Mouse (Mus musculus) neural tube, embryonic 14.5 days (tissue): ENCODE data around the gene Selenbp2. TPM values are rescaled to one million over a fixed set of nuclear protein-coding genes. Genes with fewer than 3 reads are reported as not detected.
A peak's percentile ranks its signal among the peaks of the same experiment; 100 is the strongest.
"Not testable (repeated sequence)": the region's sequence is repeated elsewhere in the genome, so short reads cannot be mapped to it uniquely, and the experiment has no call there.

Experiments
- ATAC-seq: fragments of 200-750 bp; cut with Nextera tagmentation; 2 replicates; pipeline ENCODE4 v1.8.0; 2017; ENCODE audit warnings: low read depth, mild to moderate bottlenecking, moderate TSS enrichment, moderate library complexity
- H3K27ac ChIP-seq: fragments of 300-500 bp; sonication (generic); 2 replicates; pipeline ENCODE4 v1.5.1; 2014; ENCODE audit warnings: low read depth, mild to moderate bottlenecking, control low read depth, low read length, moderate library complexity, mixed read lengths
- H3K27me3 ChIP-seq: fragments of 300-500 bp; sonication (generic); 2 replicates; pipeline ENCODE4 v1.6.1; 2014; ENCODE audit warnings: low read length; ENCODE audit not compliant: control insufficient read depth, insufficient read depth
- H3K36me3 ChIP-seq: fragments of 300-500 bp; sonication (generic); 2 replicates; pipeline ENCODE4 v1.6.1; 2014; ENCODE audit warnings: low read length, mixed read lengths; ENCODE audit not compliant: control insufficient read depth, insufficient read depth
- H3K4me1 ChIP-seq: fragments of 300-500 bp; sonication (generic); 2 replicates; pipeline ENCODE4 v1.6.1; 2014; ENCODE audit warnings: low read length; ENCODE audit not compliant: control insufficient read depth, insufficient read depth
- H3K4me2 ChIP-seq: fragments of 300-500 bp; sonication (generic); 2 replicates; pipeline ENCODE4 v1.6.1; 2014; ENCODE audit warnings: mild to moderate bottlenecking, low read depth, low read length, control low read depth
- H3K4me3 ChIP-seq: fragments of 300-500 bp; sonication (generic); 2 replicates; pipeline ENCODE4 v1.5.1; 2014; ENCODE audit warnings: low read depth, low read length, control low read depth, mixed read lengths
- H3K9ac ChIP-seq: fragments of 300-500 bp; sonication (generic); replicated peaks from 2 replicates; pipeline ENCODE4 v1.6.1; 2014; ENCODE audit warnings: low read depth, mild to moderate bottlenecking, control low read depth, low read length, mixed read lengths
- H3K9me3 ChIP-seq: fragments of 300-500 bp; sonication (generic); 2 replicates; pipeline ENCODE4 v1.6.1; 2016; ENCODE audit warnings: low read length; ENCODE audit not compliant: control insufficient read depth
- WGBS: fragments of 180-500 bp; shearing (Covaris S2); extraction: QIAGEN DNeasy Blood & Tissue Kit; methylation state at CpG from one replicate; pipeline ENCODE4 v1.1.7; 2014; 5-methylcytosine and 5-hydroxymethylcytosine counted together
- polyA plus RNA-seq: library from polyadenylated mRNA; unstranded; fragments of >200 nt; fragmentation: Nextera tagmentation; extraction: Ambion mirVana; gene quantifications from 2 replicates; pipeline ENCODE4 v1.2.1, GENCODE M21; 2014

Selenbp2 gene
- polyA plus RNA-seq = 0.78 TPM in 1 of 2 replicates, not detected in the other

DNA sequence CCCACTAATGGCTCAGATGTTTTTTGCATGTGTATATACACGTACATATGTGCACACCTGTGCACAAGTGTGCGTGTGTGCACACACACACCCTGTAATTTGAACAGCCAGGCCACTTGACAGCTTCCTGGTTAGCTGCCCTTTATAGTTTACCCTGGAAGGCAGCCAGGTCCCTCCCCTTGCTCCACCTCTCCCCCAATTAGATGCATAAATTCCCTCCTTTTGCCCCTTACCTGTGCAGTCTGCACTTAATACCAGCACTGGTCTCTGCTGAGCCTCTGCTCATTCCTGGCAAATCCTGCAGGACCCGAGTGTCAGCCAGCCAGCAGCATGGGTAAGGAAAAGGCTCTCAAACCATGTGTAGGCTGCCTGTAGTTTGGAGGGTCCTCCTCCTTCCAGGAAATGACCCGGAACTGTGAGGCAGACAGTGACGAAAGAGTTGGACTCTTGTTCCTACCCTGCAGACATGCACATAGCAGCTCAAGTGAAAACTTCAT is at the start of gene Selenbp2:
TSS of gene Selenbp2 (plus strand) at position 228 of the 497 bp plus-strand sequence.
- no peak within 1 kb of the TSS for H3K27ac ChIP-seq
- no peaks in the 10 kb centered on the region for H3K4me1 ChIP-seq
- H3K4me3 ChIP-seq = no peak within 1 kb of the TSS
- ATAC-seq = no peak
- no peaks in the 10 kb centered on the region for H3K36me3 ChIP-seq
- H3K9ac ChIP-seq = no peak within 1 kb of the TSS
- no peak within 1 kb of the TSS for H3K4me2 ChIP-seq
- WGBS = 67% methylated on average over 5 of the region's 5 CpGs
- no peaks in the 10 kb centered on the region for H3K27me3 ChIP-seq
- no peaks in the 10 kb centered on the region for H3K9me3 ChIP-seq

DNA sequence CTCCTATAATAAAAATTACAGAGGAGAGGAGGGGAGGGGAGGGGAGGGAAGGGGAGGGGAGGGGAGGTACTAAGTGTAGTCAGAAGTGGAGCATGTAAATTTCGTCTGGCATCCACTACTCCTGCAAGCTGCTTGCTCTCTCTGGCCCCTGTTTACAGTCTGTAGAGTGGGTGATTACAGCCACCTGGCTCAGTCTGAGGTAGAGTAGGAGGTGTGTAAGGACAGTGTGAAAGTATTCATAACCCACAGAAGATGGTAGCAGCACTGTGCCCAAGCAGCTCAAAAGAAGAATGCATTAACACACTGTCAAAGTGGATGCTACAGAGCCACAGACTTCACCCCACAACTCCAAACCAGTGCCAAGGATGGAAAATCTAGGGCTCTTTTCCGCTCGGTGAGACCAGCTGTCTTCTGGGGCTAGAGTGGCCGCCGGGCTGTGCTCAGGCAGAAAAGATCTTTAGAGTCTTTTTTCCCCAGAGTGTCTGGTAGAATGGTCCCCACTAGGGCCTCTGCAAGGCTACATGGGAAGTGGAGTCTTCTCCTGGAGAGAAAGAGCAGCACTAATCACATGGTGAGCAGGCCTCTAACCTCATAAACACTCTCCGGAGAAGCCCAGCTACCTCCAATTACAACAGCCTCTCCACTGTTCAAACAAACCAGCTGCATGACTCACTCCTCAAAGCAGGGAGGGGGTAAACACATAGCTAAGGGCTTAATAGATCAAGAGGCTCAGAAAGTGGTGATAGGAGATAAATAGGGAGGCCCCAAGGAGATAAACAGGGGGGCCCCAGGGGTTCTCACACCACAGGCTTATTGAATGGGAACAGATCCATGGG is 44.4 kb upstream of the Selenbp2 start:
- ATAC-seq = no peak
- Histone ChIP-seq H3K4me2 (no peak overlapping the region), H3K4me1 (0 out of 2 replicates have a peak, but pooled peaks cover 2% of the 10 kb centered on the region), H3K4me3 (no peak overlapping the region), H3K27me3 (no peaks in the 10 kb centered on the region), H3K27ac (no peak overlapping the region), H3K36me3 (no peaks in the 10 kb centered on the region), H3K9ac (no peak overlapping the region), H3K9me3 (no peaks in the 10 kb centered on the region)
- 46% methylated on average over 6 of the region's 6 CpGs for WGBS

DNA sequence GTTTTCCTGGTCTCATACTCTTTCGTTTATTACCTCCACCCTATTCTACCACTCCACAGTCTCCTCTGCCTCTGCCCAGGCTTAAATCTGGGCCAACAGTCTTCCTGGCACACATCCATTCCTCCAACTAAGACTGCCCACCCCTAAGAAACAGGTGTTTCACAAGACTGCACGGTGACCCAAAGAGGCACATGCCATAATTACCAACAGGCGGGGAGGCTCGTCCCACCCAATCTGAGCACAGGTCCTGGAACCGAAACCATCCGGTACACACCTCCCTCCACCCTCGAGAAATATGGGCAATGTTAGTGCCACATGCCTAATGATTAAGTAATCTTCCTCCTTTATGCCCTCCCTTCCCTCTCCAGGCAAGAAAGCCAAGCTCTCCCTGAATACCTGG is 42.9 kb upstream of the Selenbp2 start:
- no peak overlapping the region for H3K4me2 ChIP-seq
- no peak overlapping the region for H3K27ac ChIP-seq
- H3K9me3 ChIP-seq = no peaks in the 10 kb centered on the region
- H3K27me3 ChIP-seq = no peaks in the 10 kb centered on the region
- H3K36me3 ChIP-seq = no peaks in the 10 kb centered on the region
- ATAC-seq = no peak
- H3K9ac ChIP-seq = no peak overlapping the region
- 88% methylated on average over 7 of the region's 7 CpGs for WGBS
- no peak overlapping the region for H3K4me3 ChIP-seq
- H3K4me1 ChIP-seq = 0 out of 2 replicates have a peak, but pooled peaks cover 2% of the 10 kb centered on the region

DNA sequence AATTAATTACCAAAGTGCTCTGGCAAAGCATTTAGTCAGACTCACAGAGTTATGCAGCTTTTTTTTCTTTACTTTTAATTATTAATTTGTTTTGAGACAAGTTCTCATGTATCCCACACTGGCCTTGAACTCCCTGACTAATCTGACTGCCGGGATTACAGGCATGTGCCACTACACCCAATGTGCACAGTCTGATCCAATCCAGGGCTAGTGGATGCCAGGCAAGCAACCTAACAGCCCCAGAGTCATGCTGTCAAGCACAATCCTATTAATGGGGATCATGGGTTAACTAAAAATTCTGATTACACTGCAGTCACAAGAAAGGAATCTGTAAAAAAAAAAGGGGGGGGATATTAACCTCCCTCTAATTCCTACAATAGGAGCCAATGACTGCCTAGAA is 39.4 kb upstream of the Selenbp2 start:
- not testable (repeated sequence) for H3K4me2 ChIP-seq, H3K4me1 ChIP-seq, H3K27ac ChIP-seq, H3K9ac ChIP-seq, ATAC-seq, H3K4me3 ChIP-seq, H3K36me3 ChIP-seq, H3K27me3 ChIP-seq, H3K9me3 ChIP-seq
- WGBS = 84% methylated on average over 1 of the region's 1 CpGs

DNA sequence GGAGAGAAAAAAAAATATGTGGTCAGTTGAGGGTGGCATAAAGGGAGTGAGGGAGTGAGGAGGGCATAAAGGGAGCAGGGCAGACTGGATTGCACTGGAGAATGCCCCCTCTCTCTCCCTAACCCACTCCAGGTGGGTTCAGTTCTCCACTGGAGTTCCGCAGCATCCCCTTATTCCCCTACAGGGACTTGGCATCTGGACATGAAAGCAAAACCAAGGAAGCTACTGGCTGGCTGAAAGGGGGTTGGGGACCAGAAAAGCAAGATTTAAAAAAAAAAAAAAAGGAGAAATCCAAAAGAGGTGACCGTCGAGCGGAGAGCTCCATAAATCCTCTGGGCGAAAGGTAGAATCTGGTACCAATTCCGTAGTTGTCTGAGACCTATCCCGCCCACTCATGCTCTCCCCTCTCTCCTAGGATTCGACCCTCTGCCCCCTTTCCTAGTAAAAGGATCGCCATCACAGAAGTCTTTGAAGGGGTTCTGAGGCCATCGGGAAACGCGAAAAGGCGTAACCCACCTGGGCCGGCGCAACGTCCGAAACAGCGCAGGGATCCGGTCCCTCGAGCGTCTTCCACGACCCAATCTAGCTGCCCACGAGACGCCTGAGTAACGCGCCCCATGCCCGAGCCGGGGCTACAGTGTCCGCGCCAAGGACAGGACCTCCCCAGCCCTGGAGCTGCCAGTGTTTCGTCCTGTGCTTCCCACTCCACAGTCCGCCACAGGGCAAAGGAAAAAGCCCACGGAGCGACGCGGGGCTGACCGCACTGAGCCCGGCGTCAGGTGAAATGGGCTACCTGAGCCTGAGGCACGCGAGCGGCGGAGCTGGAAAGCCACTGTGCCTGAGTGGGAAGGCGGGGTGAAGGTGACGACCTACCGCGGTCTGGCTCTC is 35.3 kb upstream of the Selenbp2 start:
- Histone ChIP-seq H3K4me3 (peak overlapping the region; percentile 28), H3K4me2 (peak overlapping the region; percentile 54)
- 2% methylated on average over 22 of the region's 47 CpGs for WGBS
- not testable (repeated sequence) for H3K9ac ChIP-seq, H3K27me3 ChIP-seq, H3K9me3 ChIP-seq, H3K27ac ChIP-seq, H3K36me3 ChIP-seq, H3K4me1 ChIP-seq
- peak; percentile 71 for ATAC-seq

DNA sequence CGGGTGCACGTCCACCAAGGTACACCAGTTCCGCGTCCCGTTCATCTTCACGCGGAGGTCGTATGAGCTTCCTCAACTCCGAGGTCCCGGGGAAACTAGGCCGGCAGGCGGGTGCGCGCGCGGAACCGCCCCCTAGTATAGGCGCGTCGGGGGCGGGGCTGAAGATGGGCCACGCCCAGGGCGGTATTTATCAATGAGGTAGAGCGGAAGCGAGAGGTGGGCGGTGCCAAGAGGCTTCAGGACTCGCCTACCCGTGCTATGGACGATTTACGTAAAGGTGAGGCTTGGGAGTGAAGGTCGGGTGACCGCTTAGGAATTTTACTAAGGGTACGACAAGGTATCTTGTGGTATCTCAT is 34.6 kb upstream of the Selenbp2 start, which contains the start of gene Tuft1:
TSS of gene Tuft1 (minus strand) at position 133 of the 356 bp plus-strand sequence.
- H3K9me3 ChIP-seq, H3K36me3 ChIP-seq, H3K27me3 ChIP-seq, H3K27ac ChIP-seq, H3K9ac ChIP-seq, H3K4me1 ChIP-seq: not testable (repeated sequence)
- WGBS = 0% methylated on average over 17 of the region's 33 CpGs
- peak within 1 kb of the TSS; percentile 54 for H3K4me2 ChIP-seq
- peak within 1 kb of the TSS; percentile 28 for H3K4me3 ChIP-seq
- peak; percentile 94 for ATAC-seq

DNA sequence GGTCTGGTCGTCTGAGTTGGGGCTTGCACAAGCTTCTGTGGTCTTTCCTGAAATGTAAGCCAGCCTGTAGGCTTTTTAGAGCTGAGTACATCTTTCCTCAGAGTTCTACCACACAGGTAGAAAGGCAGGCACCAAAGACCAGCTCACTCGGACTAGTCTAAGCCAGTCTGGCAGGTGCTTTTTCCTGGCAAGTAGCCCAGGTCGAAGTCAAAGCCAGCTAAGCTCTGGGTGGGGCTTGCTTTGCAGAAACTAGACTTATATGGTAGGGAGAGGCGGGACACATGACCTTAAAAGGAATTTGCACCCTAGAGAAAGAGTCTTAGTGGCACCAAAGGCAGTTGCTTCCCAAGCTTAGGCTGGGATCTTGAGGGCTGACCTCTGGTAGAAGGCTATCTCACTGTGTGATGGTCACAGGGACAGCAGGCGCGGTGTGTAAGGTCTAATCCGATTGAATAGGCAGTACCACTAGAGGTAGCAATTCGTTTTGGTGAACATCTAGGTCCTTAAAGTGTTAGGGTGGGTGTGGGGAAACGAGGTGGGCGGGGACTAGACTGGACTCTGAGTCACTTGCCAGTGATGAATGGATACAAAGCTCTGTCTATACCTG is 34.1 kb upstream of the Selenbp2 start:
- not testable (repeated sequence) for H3K27me3 ChIP-seq, H3K36me3 ChIP-seq, H3K9ac ChIP-seq, H3K4me3 ChIP-seq, H3K4me1 ChIP-seq, H3K27ac ChIP-seq, H3K9me3 ChIP-seq
- 35% methylated on average over 8 of the region's 10 CpGs for WGBS
- ATAC-seq = peak; percentile 39
- H3K4me2 ChIP-seq = peak overlapping the region; percentile 35; the same call in 1 of the 2 replicates

DNA sequence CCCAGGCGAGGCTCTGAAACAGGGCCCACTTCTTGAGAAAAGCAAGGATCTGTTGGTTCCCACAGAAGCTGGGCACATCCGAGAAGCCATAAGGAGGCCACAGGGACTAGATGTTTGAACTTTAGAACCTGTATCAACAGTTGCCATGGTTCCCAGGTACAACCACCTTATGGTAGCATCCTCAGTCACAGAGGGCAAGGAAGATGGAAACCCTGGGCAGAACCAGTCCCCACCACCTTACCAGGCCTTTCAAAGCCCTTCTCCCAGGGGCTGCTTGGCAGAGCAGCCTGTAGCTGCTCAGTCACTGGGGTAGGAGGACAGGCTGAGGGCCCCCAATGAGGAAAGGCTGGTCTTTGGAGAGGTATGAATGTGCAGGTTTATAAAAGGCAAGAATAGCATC is 32.5 kb upstream of the Selenbp2 start:
- not testable (repeated sequence) for H3K27me3 ChIP-seq, H3K4me1 ChIP-seq, H3K4me3 ChIP-seq, H3K27ac ChIP-seq, H3K4me2 ChIP-seq, H3K9ac ChIP-seq, ATAC-seq, H3K9me3 ChIP-seq, H3K36me3 ChIP-seq
- 94% methylated on average over 2 of the region's 2 CpGs for WGBS
